Mouse (Mus musculus) stomach, embryonic 16.5 days (tissue): Measurements from ENCODE around the gene Pcbp1. TPM values are rescaled to one million over a fixed set of nuclear protein-coding genes. Genes with fewer than 3 reads are reported as not detected.
A peak's percentile ranks its signal among the peaks of the same experiment; 100 is the strongest.

Source experiments
- ATAC-seq: fragments of 200-750 bp; cut with Nextera tagmentation; 2 replicates; pipeline ENCODE4 v1.8.0; 2017; ENCODE audit warnings: moderate number of reproducible peaks, moderate TSS enrichment; ENCODE audit not compliant: insufficient read depth, low FRiP score
- H3K27ac ChIP-seq: fragments of 300-500 bp; sonication (generic); 2 replicates; pipeline ENCODE4 v1.5.1; 2014; ENCODE audit warnings: low read length
- H3K27me3 ChIP-seq: fragments of 300-500 bp; sonication (generic); 2 replicates; pipeline ENCODE4 v1.6.1; 2014; ENCODE audit warnings: low read length, control low read depth, mixed read lengths; ENCODE audit not compliant: control insufficient read depth, insufficient read depth
- H3K36me3 ChIP-seq: fragments of 300-500 bp; sonication (generic); 2 replicates; pipeline ENCODE4 v1.6.1; 2014; ENCODE audit warnings: low read length; ENCODE audit not compliant: control insufficient read depth, insufficient read depth
- H3K4me1 ChIP-seq: fragments of 300-500 bp; sonication (generic); 2 replicates; pipeline ENCODE4 v1.6.1; 2014; ENCODE audit warnings: low read length, control low read depth, mixed read lengths; ENCODE audit not compliant: control insufficient read depth, insufficient read depth
- H3K4me2 ChIP-seq: fragments of 300-500 bp; sonication (generic); 2 replicates; pipeline ENCODE4 v1.6.1; 2014; ENCODE audit warnings: low read depth, low read length, mixed read lengths
- H3K4me3 ChIP-seq: fragments of 300-500 bp; sonication (generic); replicated peaks from 2 replicates; pipeline ENCODE4 v1.5.1; 2014; ENCODE audit warnings: mild to moderate bottlenecking, low read length
- H3K9ac ChIP-seq: fragments of 300-500 bp; sonication (generic); 2 replicates; pipeline ENCODE4 v1.6.1; 2014; ENCODE audit warnings: low read length
- H3K9me3 ChIP-seq: fragments of 300-500 bp; sonication (generic); replicated peaks from 2 replicates; pipeline ENCODE4 v1.6.1; 2016; ENCODE audit warnings: low read length, control low read depth; ENCODE audit not compliant: control insufficient read depth
- WGBS: fragments of 180-500 bp; shearing (Covaris S2); extraction: QIAGEN DNeasy Blood & Tissue Kit; methylation state at CpG from one replicate; pipeline ENCODE4 v1.1.7; 2014; 5-methylcytosine and 5-hydroxymethylcytosine counted together
- polyA plus RNA-seq: library from polyadenylated mRNA; unstranded; fragments of >200 nt; fragmentation: Nextera tagmentation; extraction: Ambion mirVana; gene quantifications from 2 replicates; pipeline ENCODE4 v1.2.1, GENCODE M21; 2015

Pcbp1 gene
- polyA plus RNA-seq, 1 experiment from 2014 or later = 197 TPM

DNA sequence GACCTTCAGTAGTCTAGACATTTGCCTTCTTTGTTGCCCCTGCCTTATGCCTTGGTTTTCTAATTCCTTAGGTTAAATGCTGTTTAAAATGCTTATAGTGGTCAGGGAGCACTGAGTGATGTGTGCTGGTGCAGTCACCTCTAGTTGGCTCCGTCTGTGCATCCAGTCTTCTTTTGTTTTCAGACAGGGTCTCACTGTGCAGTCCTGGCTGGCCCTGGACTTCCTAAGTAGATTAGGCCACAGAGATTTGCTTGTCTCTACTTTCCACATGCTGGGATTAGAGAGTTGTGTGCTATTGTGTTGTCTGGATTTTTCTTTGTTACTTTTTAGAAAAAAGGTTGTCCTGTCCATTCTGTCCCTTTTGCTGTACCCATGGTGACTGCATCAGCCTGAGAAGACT, 24.5 kb upstream of the Pcbp1 start:
- no peaks in the 10 kb centered on the region for H3K36me3 ChIP-seq
- H3K9me3 ChIP-seq = no peaks in the 10 kb centered on the region
- H3K4me1 ChIP-seq = no peaks in the 10 kb centered on the region; the same call in 1 of the 2 replicates
- no peak overlapping the region for H3K9ac ChIP-seq
- H3K4me2 ChIP-seq = no peak overlapping the region
- 80% methylated on average over 1 of the region's 1 CpGs for WGBS
- H3K27ac ChIP-seq = no peak overlapping the region
- no peak overlapping the region for H3K4me3 ChIP-seq
- no peak for ATAC-seq
- H3K27me3 ChIP-seq = no peaks in the 10 kb centered on the region

GRCm38 (mm10) chr6:86547880-86548367, 21.8 kb upstream of the Pcbp1 start:
- Histone ChIP-seq H3K27ac (peak overlapping the region; percentile 62), H3K4me2 (peak overlapping the region; percentile 1; the same call in 1 of the 2 replicates), H3K4me3 (no peak overlapping the region), H3K36me3 (no peaks in the 10 kb centered on the region), H3K27me3 (no peaks in the 10 kb centered on the region), H3K4me1 (no peaks in the 10 kb centered on the region; the same call in 1 of the 2 replicates), H3K9me3 (no peaks in the 10 kb centered on the region), H3K9ac (no peak overlapping the region)
- 38% methylated on average over 8 of the region's 8 CpGs for WGBS
- peak; percentile 76 for ATAC-seq

- no peak for ATAC-seq
- Histone ChIP-seq H3K9ac (no peak overlapping the region), H3K4me2 (peak overlapping the region; percentile 1; the same call in 1 of the 2 replicates), H3K4me1 (no peaks in the 10 kb centered on the region; the same call in 1 of the 2 replicates), H3K36me3 (no peaks in the 10 kb centered on the region), H3K9me3 (no peaks in the 10 kb centered on the region), H3K27me3 (no peaks in the 10 kb centered on the region), H3K4me3 (no peak overlapping the region), H3K27ac (peak overlapping the region; percentile 62)
- WGBS = 83% methylated on average over 1 of the region's 1 CpGs
Measured at GRCm38 (mm10) chr6:86547228-86547755, 21.2 kb upstream of the Pcbp1 start.

DNA sequence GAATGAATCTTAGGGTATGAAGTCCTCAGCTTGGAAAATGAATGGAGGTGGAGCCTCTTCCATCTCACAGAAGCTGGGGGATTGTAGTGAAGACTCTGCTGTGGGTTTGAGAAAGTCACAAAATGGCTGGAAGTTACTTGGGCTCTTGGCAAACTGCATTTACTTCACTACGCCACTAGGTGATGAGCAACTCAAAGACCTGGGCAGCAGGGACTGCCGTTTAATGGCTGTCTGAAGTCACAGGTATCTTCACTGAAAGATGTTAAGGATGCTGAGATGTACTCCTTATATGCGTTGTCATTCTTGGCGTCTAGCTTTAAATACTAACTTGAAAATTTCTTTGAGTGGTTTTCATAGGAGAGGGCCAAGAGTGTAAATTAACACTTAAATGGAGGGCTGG, 19.1 kb upstream of the Pcbp1 start:
- no peak for ATAC-seq
- Histone ChIP-seq H3K4me3 (no peak overlapping the region), H3K27ac (no peak overlapping the region), H3K9ac (no peak overlapping the region), H3K4me2 (no peak overlapping the region), H3K4me1 (no peaks in the 10 kb centered on the region; the same call in 1 of the 2 replicates), H3K27me3 (no peaks in the 10 kb centered on the region), H3K9me3 (no peaks in the 10 kb centered on the region), H3K36me3 (peaks cover 7% of the 10 kb centered on the region)
- 45% methylated on average over 4 of the region's 4 CpGs for WGBS

GRCm38 (mm10) chr6:86543869-86544268, 17.7 kb upstream of the Pcbp1 start:
- Histone ChIP-seq H3K4me3 (no peak overlapping the region), H3K36me3 (peaks cover 7% of the 10 kb centered on the region), H3K9me3 (no peaks in the 10 kb centered on the region)

GRCm38 (mm10) chr6:86543060-86543459, 16.9 kb upstream of the Pcbp1 start:
- no peaks in the 10 kb centered on the region for H3K9me3 ChIP-seq

More at GRCm38 (mm10) chr6:86543869-86544268, 17.7 kb upstream of the Pcbp1 start:
- Histone ChIP-seq H3K4me1 (no peaks in the 10 kb centered on the region; the same call in 1 of the 2 replicates), H3K4me2 (no peak overlapping the region), H3K27ac (no peak overlapping the region), H3K9ac (no peak overlapping the region), H3K27me3 (no peaks in the 10 kb centered on the region)
- WGBS = 85% methylated on average over 3 of the region's 3 CpGs
- ATAC-seq = no peak

GRCm38 (mm10) chr6:86541650-86542049, 15.5 kb upstream of the Pcbp1 start:
- no peak for ATAC-seq
- Histone ChIP-seq H3K27me3 (no peaks in the 10 kb centered on the region), H3K9me3 (no peaks in the 10 kb centered on the region), H3K4me1 (no peaks in the 10 kb centered on the region), H3K9ac (no peak overlapping the region), H3K4me3 (no peak overlapping the region), H3K4me2 (no peak overlapping the region), H3K27ac (no peak overlapping the region), H3K36me3 (peaks cover 7% of the 10 kb centered on the region)
- WGBS = 87% methylated on average over 2 of the region's 2 CpGs

More at GRCm38 (mm10) chr6:86543060-86543459, 16.9 kb upstream of the Pcbp1 start:
- H3K9ac ChIP-seq = no peak overlapping the region
- H3K4me1 ChIP-seq = no peaks in the 10 kb centered on the region; the same call in 1 of the 2 replicates
- ATAC-seq = no peak
- peaks cover 7% of the 10 kb centered on the region for H3K36me3 ChIP-seq
- H3K27ac ChIP-seq = no peak overlapping the region
- WGBS = 97% methylated on average over 13 of the region's 13 CpGs
- no peaks in the 10 kb centered on the region for H3K27me3 ChIP-seq
- no peak overlapping the region for H3K4me2 ChIP-seq
- no peak overlapping the region for H3K4me3 ChIP-seq

DNA sequence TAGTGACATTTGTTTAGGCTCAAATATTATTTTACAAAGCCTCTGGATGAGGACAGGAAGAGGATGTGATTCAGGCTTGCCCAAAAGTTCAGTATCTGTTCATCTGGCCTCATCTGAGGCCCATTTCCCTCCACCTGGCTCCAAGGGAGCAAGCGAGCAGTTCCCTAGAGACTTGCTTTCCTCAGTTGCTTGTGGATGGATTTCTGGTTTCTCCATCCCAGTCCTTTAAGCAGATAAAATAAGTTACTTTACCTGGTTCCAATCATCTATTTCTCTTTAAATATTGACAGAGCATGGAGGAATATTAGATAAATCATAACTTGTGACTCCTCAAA, 2.3 kb upstream of the Pcbp1 start:
- Histone ChIP-seq H3K36me3 (peaks cover 5% of the 10 kb centered on the region; the same call in 1 of the 2 replicates), H3K9me3 (no peaks in the 10 kb centered on the region), H3K27me3 (no peaks in the 10 kb centered on the region), H3K9ac (no peak overlapping the region), H3K4me3 (no peak overlapping the region), H3K4me2 (no peak overlapping the region), H3K27ac (no peak overlapping the region), H3K4me1 (peaks cover 9% of the 10 kb centered on the region)
- ATAC-seq = no peak
- 70% methylated on average over 1 of the region's 1 CpGs for WGBS

GRCm38 (mm10) chr6:86527766-86528450, 1.8 kb upstream of the Pcbp1 start:
- Histone ChIP-seq H3K4me2 (peak overlapping the region; percentile 66), H3K4me1 (peaks cover 14% of the 10 kb centered on the region), H3K9me3 (no peaks in the 10 kb centered on the region), H3K27me3 (no peaks in the 10 kb centered on the region), H3K4me3 (peak overlapping the region; percentile 99), H3K27ac (peak overlapping the region; percentile 100), H3K36me3 (peaks cover 5% of the 10 kb centered on the region; the same call in 1 of the 2 replicates), H3K9ac (peak overlapping the region; percentile 99; the same call in 1 of the 2 replicates)
- no peak for ATAC-seq
- WGBS = 71% methylated on average over 1 of the region's 4 CpGs
